24 mouse cellular contexts compared by ENCODE assay signal in genomic region chr6:89633115-89633514, GRCm38 (mm10). TPM values are rescaled to one million over a fixed set of nuclear protein-coding genes. Genes with fewer than 3 reads are reported as not detected.
DNase-seq lines count a peak whose midpoint lies in the region; ATAC-seq lines count a peak whose summit lies in the region.
"Had no signal": no experiment of that assay in that cellular context is flagged by ENCODE, and none has a peak within 500 bp of the region (broad histone marks: within the 10 kb centered on the region; RNA-seq: fewer than 3 reads in every experiment).

No protein-coding gene starts in this region.

- no peaks in the 10 kb centered on the region for H3K27me3 ChIP-seq in neural tube, embryonic 14.5 days (ENCODE audit: control insufficient read depth, insufficient read depth, low read length)
- peaks cover 5% of the 10 kb centered on the region; the same call in 1 of the 2 replicates for H3K27me3 ChIP-seq in neural tube, embryonic 15.5 days (replicated peaks)
- H3K27me3 ChIP-seq: limb, embryonic 15.5 days had no signal

- ATAC-seq in neural tube, embryonic 14.5 days (ENCODE audit: low read depth) = no peak
- no peak for ATAC-seq in neural tube, embryonic 15.5 days (ENCODE audit: low FRiP score)
- ATAC-seq: activated CD4-positive, CD25-positive, alpha-beta regulatory T cell, adult 4 months; forebrain, postnatal 0 days; intestine, postnatal 0 days had no signal

- no peaks in the 10 kb centered on the region for H3K4me1 ChIP-seq in neural tube, embryonic 14.5 days (ENCODE audit: control insufficient read depth, insufficient read depth, low read length)
- peaks cover 15% of the 10 kb centered on the region for H3K4me1 ChIP-seq in neural tube, embryonic 15.5 days

- 49% methylated on average over 7 of the region's 7 CpGs for WGBS in neural tube, embryonic 14.5 days
- 49% methylated on average over 7 of the region's 7 CpGs for WGBS in neural tube, embryonic 15.5 days

- H3K4me2 ChIP-seq in neural tube, embryonic 14.5 days (ENCODE audit: low read depth, low read length) = no peak overlapping the region
- H3K4me2 ChIP-seq in neural tube, embryonic 15.5 days = no peak overlapping the region
- H3K4me2 ChIP-seq: heart, embryonic 12.5 days; limb, embryonic 15.5 days; lung, embryonic 14.5 days had no signal

- no peak overlapping the region for H3K27ac ChIP-seq in neural tube, embryonic 14.5 days (ENCODE audit: low read depth, low read length)
- H3K27ac ChIP-seq in neural tube, embryonic 15.5 days (replicated peaks) = no peak overlapping the region
- H3K27ac ChIP-seq: embryonic facial prominence, embryonic 10.5 days; limb, embryonic 15.5 days; liver, embryonic 14.5 days had no signal

- H3K36me3 ChIP-seq in neural tube, embryonic 14.5 days (ENCODE audit: control insufficient read depth, insufficient read depth, low read length) = no peaks in the 10 kb centered on the region
- H3K36me3 ChIP-seq in neural tube, embryonic 15.5 days = no peaks in the 10 kb centered on the region
- H3K36me3 ChIP-seq: embryonic facial prominence, embryonic 10.5 days; heart, embryonic 12.5 days; limb, embryonic 15.5 days had no signal

- no peaks in the 10 kb centered on the region for H3K9me3 ChIP-seq in neural tube, embryonic 14.5 days (ENCODE audit: control insufficient read depth, low read length)
- no peaks in the 10 kb centered on the region for H3K9me3 ChIP-seq in neural tube, embryonic 15.5 days (replicated peaks)
- H3K9me3 ChIP-seq: embryonic facial prominence, embryonic 10.5 days; heart, embryonic 12.5 days; limb, embryonic 15.5 days had no signal

- 0 out of 2 replicates have a peak overlapping the region, but pooled peaks have one; percentile 18 for H3K9ac ChIP-seq in neural tube, embryonic 14.5 days (replicated peaks; ENCODE audit: low read depth, low read length)
- H3K9ac ChIP-seq in neural tube, embryonic 15.5 days (replicated peaks) = no peak overlapping the region
- H3K9ac ChIP-seq: forebrain, postnatal 0 days; heart, embryonic 12.5 days; limb, embryonic 15.5 days; liver, embryonic 14.5 days; lung, embryonic 14.5 days had no signal

- no peak overlapping the region for H3K4me3 ChIP-seq in neural tube, embryonic 14.5 days (ENCODE audit: low read depth, low read length)
- H3K4me3 ChIP-seq in neural tube, embryonic 15.5 days (replicated peaks) = no peak overlapping the region
- H3K4me3 ChIP-seq: embryonic facial prominence, embryonic 10.5 days; heart, embryonic 12.5 days; limb, embryonic 15.5 days had no signal

- peak; percentile 34 to 51 for DNase-seq in cerebellum, postnatal 10 days
- no peak for DNase-seq in cerebellum, postnatal 36 days
- peak; percentile 33 for DNase-seq in kidney, postnatal 14 days
- DNase-seq in kidney, postnatal 10 days = no peak
- no peak for DNase-seq in spleen, postnatal 10 days (ENCODE audit: low spot score in 2 of 2)
- DNase-seq: adrenal gland, adult 8-10 months; cerebellum, adult 8-10 months; forebrain, postnatal 0 days; gastrocnemius, postnatal 14 days; heart, adult 18-20 months; heart, postnatal 10 days; left cerebral cortex, postnatal 4 days; lung, embryonic 14.5 days; lung, postnatal 4 days; thymus, adult 18-20 months; thymus, postnatal 36 days had no signal

RNA-seq across cellular contexts. Expression of gene Txnrd3, which starts 10.7 kb away (rescaled TPM):
- 12.8 and 13.5 TPM in 2 replicates for polyA plus RNA-seq in neural tube, embryonic 14.5 days (2014; fragmentation: Nextera tagmentation; extraction: Ambion mirVana)
- polyA plus RNA-seq in neural tube, embryonic 15.5 days (2015; fragmentation: Nextera tagmentation; extraction: Ambion mirVana) = 11.6 and 12.7 TPM in 2 replicates

RNA-seq across cellular contexts. Expression of gene Chchd6, which starts 37.7 kb away (rescaled TPM):
- polyA plus RNA-seq in neural tube, embryonic 14.5 days (2014; fragmentation: Nextera tagmentation; extraction: Ambion mirVana) = 155 and 218 TPM in 2 replicates
- 155 and 174 TPM in 2 replicates for polyA plus RNA-seq in neural tube, embryonic 15.5 days (2015; fragmentation: Nextera tagmentation; extraction: Ambion mirVana)

Comparison
In these comparisons a context has a peak if more than half of its experiments do, and no peak if none do; other contexts are left out.
1. DNase-seq: peak in cerebellum, postnatal 10 days (2 of 2) and kidney, postnatal 14 days (single experiment); none in cerebellum, postnatal 36 days (0 of 2), kidney, postnatal 10 days (single experiment) and spleen, postnatal 10 days (0 of 2).